Mouse (Mus musculus): ENCODE results near the gene Ear1.
"Not testable (repeated sequence)": the region's sequence is repeated elsewhere in the genome, so short reads cannot be mapped to it uniquely, and the experiment has no call there.

DNA sequence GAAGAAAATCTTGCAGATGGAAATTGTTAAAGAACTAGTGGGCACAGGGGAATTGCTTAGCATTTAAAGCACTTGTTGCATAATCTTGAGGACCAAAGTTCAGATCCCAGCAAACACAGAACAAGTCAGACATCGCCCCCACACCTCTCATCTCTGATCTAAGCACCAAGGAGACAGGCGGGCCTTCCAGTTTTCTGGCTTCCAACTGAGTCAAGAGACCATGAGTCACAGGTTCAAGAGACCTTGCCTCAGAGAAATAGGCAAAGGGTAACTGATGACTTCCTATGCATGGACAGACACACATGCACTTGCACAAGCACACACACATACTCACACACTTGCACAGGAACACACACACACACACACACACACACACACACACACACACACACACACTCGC lies 23.3 kb upstream of the Ear1 start:
- not testable (repeated sequence) for TF ChIP-seq CTCF (IDR thresholded peaks at IDR 0.05; ENCODE audit: low read depth); EP300 (optimal IDR thresholded peaks at IDR 0.05)

Data from stomach, postnatal 0 days (tissue).